Mouse (Mus musculus): ENCODE results near the gene Gtf2ird1.

DNA sequence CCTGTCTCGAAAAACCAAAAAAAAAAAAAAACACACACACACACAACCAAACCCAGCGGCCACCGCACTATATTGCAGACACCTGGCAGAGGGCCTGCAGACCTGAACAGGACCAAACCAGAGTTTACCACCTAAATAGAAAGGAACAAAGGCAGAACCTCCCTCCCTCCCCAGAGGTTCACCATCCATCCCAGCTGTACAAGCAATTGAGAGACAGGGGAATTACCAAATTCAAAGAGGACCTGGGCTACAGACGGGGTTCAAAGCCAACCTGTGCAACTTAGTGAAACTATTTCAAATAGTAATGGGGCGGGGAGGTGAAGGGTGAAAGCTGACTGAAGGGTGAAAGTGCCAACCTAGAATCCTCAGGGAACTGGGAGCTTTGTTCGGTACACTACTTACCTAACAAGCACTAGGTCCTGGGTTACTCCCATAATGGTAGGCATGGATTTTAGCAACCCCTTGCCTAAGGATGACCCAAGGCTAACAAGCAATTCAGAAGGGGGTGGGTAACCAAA is 144.6 kb downstream of the Gtf2ird1 start:
- TF ChIP-seq CTCF (IDR thresholded peaks at IDR 0.05; ENCODE audit: low read depth, low read length) (no peak), POLR2A (IDR thresholded peaks at IDR 0.05; ENCODE audit: insufficient read depth, low read length) (no peak), EP300 (IDR thresholded peaks at IDR 0.05; ENCODE audit: insufficient read depth, low read depth, low read length) (0 out of 2 replicates have a peak, but pooled peaks have one; percentile 4)

Data from ES-Bruce4 (cell line).